Mouse (Mus musculus) 416B (cell line): ENCODE measurements around the gene Ggt1.

Experiments used
- DNase-seq: peaks from one replicate; pipeline ENCODE4 v3.0.0; 2011; ENCODE audit warnings: low read depth

Gene Ggt1

GRCm38 (mm10) chr10:75633048-75633447 lies 71.6 kb downstream of the Ggt1 start:
- no peak for DNase-seq

- DNase-seq, result no peak
These were observed 72.3 kb downstream of the Ggt1 start for GRCm38 (mm10) chr10:75633576-75634139.

- no peak for DNase-seq
These were observed 73.2 kb downstream of the Ggt1 start for GRCm38 (mm10) chr10:75634610-75635009.

GRCm38 (mm10) chr10:75635019-75635692 lies 73.8 kb downstream of the Ggt1 start:
- DNase-seq, result no peak

- DNase-seq, result peak; percentile 82
These were observed 74.3 kb downstream of the Ggt1 start for GRCm38 (mm10) chr10:75635693-75636055.
